Mouse (Mus musculus) heart, embryonic 12.5 days (tissue): ENCODE measurements around the gene Abcg4. TPM values are rescaled to one million over a fixed set of nuclear protein-coding genes. Genes with fewer than 3 reads are reported as not detected.

Experiments
- ATAC-seq: fragments of 200-750 bp; cut with Nextera tagmentation; 2 replicates; pipeline ENCODE4 v1.8.0; 2017; ENCODE audit warnings: moderate TSS enrichment, moderate library complexity; ENCODE audit not compliant: insufficient number of reproducible peaks, low FRiP score
- H3K27ac ChIP-seq: fragments of 300-500 bp; sonication (generic); 2 replicates; pipeline ENCODE4 v1.5.1; 2016; ENCODE audit warnings: mild to moderate bottlenecking, moderate library complexity; ENCODE audit not compliant: poor library complexity, severe bottlenecking
- H3K27me3 ChIP-seq: fragments of 300-500 bp; sonication (generic); replicated peaks from 2 replicates; pipeline ENCODE4 v1.6.1; 2016; ENCODE audit warnings: mild to moderate bottlenecking, moderate library complexity
- H3K36me3 ChIP-seq: fragments of 300-500 bp; sonication (generic); 2 replicates; pipeline ENCODE4 v1.6.1; 2016; ENCODE audit warnings: mild to moderate bottlenecking, moderate library complexity
- H3K4me1 ChIP-seq: fragments of 300-500 bp; sonication (generic); replicated peaks from 2 replicates; pipeline ENCODE4 v1.6.1; 2016; ENCODE audit warnings: mild to moderate bottlenecking
- H3K4me2 ChIP-seq: fragments of 300-500 bp; sonication (generic); 2 replicates; pipeline ENCODE4 v1.6.1; 2016; ENCODE audit warnings: mild to moderate bottlenecking, moderate library complexity
- H3K4me3 ChIP-seq: fragments of 300-500 bp; sonication (generic); 2 replicates; pipeline ENCODE4 v1.5.1; 2016; ENCODE audit warnings: mild to moderate bottlenecking
- H3K9ac ChIP-seq: fragments of 300-500 bp; sonication (generic); 2 replicates; pipeline ENCODE4 v1.6.1; 2016; ENCODE audit warnings: mild to moderate bottlenecking, moderate library complexity
- H3K9me3 ChIP-seq: fragments of 300-500 bp; sonication (generic); replicated peaks from 2 replicates; pipeline ENCODE4 v1.6.1; 2016; ENCODE audit warnings: mild to moderate bottlenecking, moderate library complexity
- WGBS: fragments of 180-500 bp; shearing (Covaris S2); methylation state at CpG from one replicate; pipeline ENCODE4 v1.1.7; 2016; 5-methylcytosine and 5-hydroxymethylcytosine counted together
- microRNA-seq: library from miRNA; unstranded; fragments of <30 nt; microRNA quantifications from one replicate; pipeline ENCODE4, GENCODE M21; 2017
- polyA plus RNA-seq: library from polyadenylated mRNA; unstranded; fragments of >200 nt; fragmentation: Nextera tagmentation; extraction: Ambion mirVana; gene quantifications from 2 replicates; pipeline ENCODE4 v1.2.1, GENCODE M21; 2016

Gene Abcg4
- polyA plus RNA-seq, 1 experiment from 2014 or later: 4.3 TPM

DNA sequence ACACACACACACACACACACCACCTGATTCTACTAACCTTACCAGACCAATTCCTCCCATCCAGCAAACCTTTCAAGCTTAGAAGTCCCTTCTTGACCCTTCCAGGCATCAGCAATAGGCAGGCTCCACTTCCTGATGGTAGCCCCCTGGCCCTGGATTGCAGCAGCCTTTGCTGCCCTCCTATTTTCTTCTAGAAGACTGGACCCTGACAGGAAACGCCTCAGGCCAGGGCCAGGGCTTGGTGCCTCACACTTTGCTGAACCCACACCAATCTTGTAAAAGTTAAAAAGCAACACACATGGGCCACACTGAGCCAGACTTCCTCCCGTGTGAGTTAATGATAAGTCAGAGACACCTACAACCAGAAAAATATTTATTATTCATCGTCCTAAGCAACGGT lies 51.3 kb downstream of the Abcg4 start:
- Histone ChIP-seq H3K9ac (no peak overlapping the region), H3K36me3 (no peaks in the 10 kb centered on the region), H3K27ac (no peak overlapping the region), H3K4me3 (no peak overlapping the region), H3K4me1 (peaks cover 4% of the 10 kb centered on the region), H3K27me3 (0 out of 2 replicates have a peak, but pooled peaks cover 6% of the 10 kb centered on the region), H3K4me2 (no peak overlapping the region), H3K9me3 (no peaks in the 10 kb centered on the region; the same call in 1 of the 2 replicates)
- 62% methylated on average over 4 of the region's 4 CpGs for WGBS
- ATAC-seq: no peak

DNA sequence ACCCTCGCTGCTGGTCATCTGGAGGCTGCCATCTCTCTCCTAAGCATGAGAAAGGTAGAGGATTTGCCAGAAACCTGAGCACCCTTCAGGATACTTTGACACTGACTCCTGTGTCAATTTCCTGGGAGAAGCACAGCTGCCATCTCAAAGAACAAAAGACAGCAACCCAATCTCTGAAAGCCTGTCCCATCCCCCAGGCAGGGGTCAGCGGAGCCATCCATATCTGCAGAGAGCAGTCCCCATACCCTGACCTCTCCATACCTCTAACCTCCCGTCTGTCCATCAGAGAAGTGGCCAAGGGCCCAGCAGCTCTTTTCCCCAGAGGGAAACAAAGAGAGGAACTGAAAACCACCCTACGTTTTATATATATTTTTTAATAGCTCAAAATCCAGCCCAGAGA lies 51.8 kb downstream of the Abcg4 start:
- no peak overlapping the region for H3K9ac ChIP-seq
- 53% methylated on average over 4 of the region's 4 CpGs for WGBS

DNA sequence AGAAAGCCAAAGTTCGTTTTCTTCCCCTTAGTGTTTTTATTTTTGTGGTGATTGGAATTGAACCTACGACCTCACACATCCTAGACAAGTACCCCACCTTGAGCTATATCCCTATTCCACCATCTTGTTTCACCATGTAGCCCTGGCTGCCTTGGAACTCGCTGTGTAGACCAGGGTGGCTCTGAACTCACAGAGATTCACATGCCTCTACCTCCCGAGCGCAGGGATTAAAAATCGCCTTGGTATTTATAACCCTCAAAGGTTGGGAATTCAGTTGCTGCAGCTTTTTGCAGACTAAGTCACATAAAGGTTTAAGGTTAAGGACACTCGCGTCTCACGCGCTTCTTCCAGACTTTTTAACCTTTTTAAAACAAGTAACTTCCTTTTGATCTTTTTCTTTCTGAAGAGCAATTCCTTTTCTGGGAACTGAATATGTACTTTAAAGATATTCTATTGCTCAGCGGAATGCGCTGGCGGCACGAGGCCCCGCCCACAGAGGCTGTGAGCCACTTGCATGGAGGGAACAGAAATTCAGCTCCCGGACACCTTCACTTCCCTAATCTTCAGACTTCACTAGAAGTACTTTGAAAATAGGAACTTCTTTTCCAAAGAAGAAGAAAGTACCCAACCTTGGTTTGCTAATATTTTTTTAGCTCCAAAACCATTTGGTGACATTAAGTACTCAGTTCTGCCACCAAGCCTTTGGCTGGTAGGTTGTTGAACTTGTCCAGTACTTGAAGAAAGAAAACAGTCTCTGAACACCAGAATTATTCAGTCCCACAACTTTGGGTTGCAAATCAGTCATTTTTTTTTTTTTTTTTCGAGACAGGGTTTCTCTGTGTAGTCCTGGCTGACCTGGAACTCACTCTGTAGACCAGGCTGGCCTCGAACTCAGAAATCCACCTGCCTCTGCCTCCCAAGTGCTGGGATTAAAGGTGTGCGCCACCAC lies 53.7 kb downstream of the Abcg4 start:
- H3K9ac ChIP-seq: peak overlapping the region; percentile 55; the same call in 1 of the 2 replicates
- H3K27me3 ChIP-seq: no peaks in the 10 kb centered on the region
- H3K9me3 ChIP-seq: no peaks in the 10 kb centered on the region
- 19% methylated on average over 19 of the region's 19 CpGs for WGBS
- peak; percentile 31; the same call in 1 of the 2 replicates for ATAC-seq
- H3K36me3 ChIP-seq: no peaks in the 10 kb centered on the region
- peaks cover 17% of the 10 kb centered on the region for H3K4me1 ChIP-seq
- H3K27ac ChIP-seq: peak overlapping the region; percentile 65
- peak overlapping the region; percentile 82 for H3K4me2 ChIP-seq
- H3K4me3 ChIP-seq: peak overlapping the region; percentile 96

More for the DNA sequence above, 51.8 kb downstream of the Abcg4 start:
- 0 out of 2 replicates have a peak, but pooled peaks cover 5% of the 10 kb centered on the region for H3K27me3 ChIP-seq
- no peak for ATAC-seq
- no peaks in the 10 kb centered on the region; the same call in 1 of the 2 replicates for H3K9me3 ChIP-seq
- H3K36me3 ChIP-seq: no peaks in the 10 kb centered on the region
- no peak overlapping the region for H3K27ac ChIP-seq
- no peak overlapping the region for H3K4me3 ChIP-seq
- H3K4me2 ChIP-seq: no peak overlapping the region
- H3K4me1 ChIP-seq: peaks cover 10% of the 10 kb centered on the region

DNA sequence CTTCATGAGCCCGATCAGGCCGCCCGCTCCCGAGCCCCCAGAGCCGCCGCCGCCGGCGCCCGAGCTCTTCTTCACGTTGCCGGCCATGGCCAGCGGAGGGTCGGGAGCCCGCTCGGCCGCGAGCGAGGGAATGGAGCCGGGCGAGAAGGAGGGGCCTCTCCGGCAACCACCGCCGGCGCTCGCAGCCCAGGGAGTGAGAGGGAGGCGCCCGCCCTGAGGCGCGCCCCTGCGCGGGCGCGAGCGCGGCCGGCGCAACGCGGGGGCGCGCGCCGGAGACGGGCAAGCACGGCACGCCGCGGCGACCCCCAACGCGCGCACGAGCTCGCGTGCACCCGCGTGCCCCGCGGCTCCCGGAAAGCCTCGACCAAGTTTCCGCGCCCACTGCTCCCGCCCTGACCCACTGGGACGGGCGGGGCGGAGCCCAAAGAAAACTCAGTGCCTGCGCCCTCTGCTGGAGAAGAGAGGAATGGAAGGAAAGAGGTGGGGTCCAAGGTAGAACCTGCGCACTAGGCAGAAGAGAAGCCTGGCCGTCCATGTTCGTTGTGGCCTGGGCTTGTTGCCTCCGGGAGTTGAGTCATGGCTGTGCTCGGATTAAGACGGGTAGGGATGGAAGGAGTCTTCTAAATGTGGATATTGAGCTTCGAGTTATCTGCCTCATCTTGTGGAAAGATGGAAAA lies 54.5 kb downstream of the Abcg4 start, which contains the start of gene Cbl:
Cbl (minus strand) TSS at position 248 of the 677 bp plus-strand sequence.
- peak within 1 kb of the TSS; percentile 92 for H3K27ac ChIP-seq
- no peaks in the 10 kb centered on the region for H3K9me3 ChIP-seq
- peak within 1 kb of the TSS; percentile 96 for H3K4me3 ChIP-seq
- peak within 1 kb of the TSS; percentile 82 for H3K4me2 ChIP-seq
- no peaks in the 10 kb centered on the region for H3K36me3 ChIP-seq
- peak within 1 kb of the TSS; percentile 94 for H3K9ac ChIP-seq
- H3K27me3 ChIP-seq: no peaks in the 10 kb centered on the region
- WGBS: under 1% methylated on average over 73 of the region's 76 CpGs
- peaks cover 17% of the 10 kb centered on the region for H3K4me1 ChIP-seq
- peak; percentile 94 for ATAC-seq

DNA sequence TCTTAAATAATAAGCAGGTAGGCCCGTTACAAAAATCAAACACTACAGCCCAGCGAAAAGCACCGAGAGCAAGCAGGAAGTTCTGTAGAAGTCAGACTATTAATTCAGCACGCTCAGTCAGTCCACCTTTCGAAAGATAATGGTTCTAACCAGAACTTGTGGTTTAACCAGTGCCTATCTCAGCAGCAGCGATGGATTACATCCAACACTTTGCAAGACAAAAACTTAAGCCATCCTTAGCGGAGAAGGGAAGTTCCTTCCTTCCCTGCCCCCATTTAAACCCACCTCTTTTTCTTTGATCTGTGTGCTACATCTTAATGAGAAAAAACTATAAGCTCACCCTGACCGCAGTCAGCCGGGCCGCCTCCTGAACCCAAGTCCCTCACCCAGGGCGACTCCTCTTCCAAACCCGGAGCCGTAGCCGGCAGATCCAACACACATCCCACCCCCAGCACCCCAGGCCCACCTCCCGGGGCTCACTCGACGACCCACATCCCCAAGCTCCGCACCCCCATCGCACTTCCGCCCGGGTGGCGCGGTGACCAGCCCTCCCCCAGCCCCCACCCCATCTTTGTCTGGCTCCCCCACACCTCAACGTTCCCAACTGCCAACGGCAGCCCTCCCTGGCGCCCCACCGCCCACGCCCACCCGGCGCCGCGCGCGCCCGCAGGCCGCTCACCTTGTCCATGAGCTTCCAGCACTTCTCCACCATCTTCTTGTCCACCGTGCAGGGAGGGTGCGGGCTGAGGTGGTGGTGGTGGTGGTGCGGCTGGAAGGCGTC lies 55.2 kb downstream of the Abcg4 start:
- H3K36me3 ChIP-seq: no peaks in the 10 kb centered on the region
- no peaks in the 10 kb centered on the region for H3K27me3 ChIP-seq
- ATAC-seq: peak; percentile 73
- peak overlapping the region; percentile 92 for H3K27ac ChIP-seq
- peak overlapping the region; percentile 94 for H3K9ac ChIP-seq
- under 1% methylated on average over 40 of the region's 40 CpGs for WGBS
- peaks cover 17% of the 10 kb centered on the region for H3K4me1 ChIP-seq
- H3K9me3 ChIP-seq: no peaks in the 10 kb centered on the region
- peak overlapping the region; percentile 82 for H3K4me2 ChIP-seq
- peak overlapping the region; percentile 96 for H3K4me3 ChIP-seq

DNA sequence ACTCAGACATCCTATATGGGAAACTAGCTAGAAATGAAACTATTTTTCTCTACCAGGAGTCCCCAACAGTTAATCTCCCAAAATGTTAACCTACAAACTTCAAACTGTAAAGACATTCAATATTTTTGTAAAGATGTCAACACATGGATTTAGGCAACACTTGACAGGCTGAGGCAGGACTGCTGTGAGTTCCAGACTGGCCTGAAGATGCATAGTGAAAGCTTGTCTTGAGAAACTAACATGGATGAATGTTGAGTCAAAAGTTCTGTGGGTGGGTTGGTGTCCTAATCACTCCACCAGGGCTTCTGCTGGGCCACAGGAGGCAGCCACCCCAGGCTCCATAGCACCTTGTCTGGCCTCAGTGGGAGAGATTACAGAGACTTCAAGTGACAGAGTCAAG lies 56.8 kb downstream of the Abcg4 start:
- H3K36me3 ChIP-seq: no peaks in the 10 kb centered on the region
- ATAC-seq: no peak
- H3K4me3 ChIP-seq: peak overlapping the region; percentile 10; the same call in 1 of the 2 replicates
- H3K27me3 ChIP-seq: no peaks in the 10 kb centered on the region
- peaks cover 18% of the 10 kb centered on the region for H3K4me1 ChIP-seq
- peak overlapping the region; percentile 11; the same call in 1 of the 2 replicates for H3K9ac ChIP-seq
- no peak overlapping the region for H3K27ac ChIP-seq
- H3K4me2 ChIP-seq: peak overlapping the region; percentile 82
- H3K9me3 ChIP-seq: no peaks in the 10 kb centered on the region

DNA sequence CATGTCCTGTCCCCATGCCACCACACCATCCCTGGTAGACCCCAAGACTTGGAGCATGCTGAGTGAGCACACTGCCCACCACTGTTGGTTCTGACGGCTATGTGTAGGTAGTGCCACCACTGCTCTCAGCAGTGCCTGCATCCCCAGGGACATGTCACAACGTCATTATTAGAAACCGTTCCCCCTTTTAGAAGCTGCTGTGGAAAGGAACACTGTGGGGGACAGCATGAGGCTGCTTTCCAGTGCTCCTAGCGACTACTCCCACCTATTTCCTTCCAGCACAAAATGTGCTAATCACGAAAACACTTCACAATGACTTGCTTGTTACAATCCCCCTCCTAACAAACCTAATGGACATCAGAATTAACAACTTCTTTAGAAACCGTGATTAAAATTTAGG lies 62.4 kb downstream of the Abcg4 start:
- Histone ChIP-seq H3K27ac (no peak overlapping the region), H3K4me1 (peaks cover 24% of the 10 kb centered on the region), H3K36me3 (no peaks in the 10 kb centered on the region), H3K4me3 (no peak overlapping the region), H3K9ac (no peak overlapping the region), H3K9me3 (no peaks in the 10 kb centered on the region), H3K27me3 (no peaks in the 10 kb centered on the region), H3K4me2 (no peak overlapping the region)
- no peak for ATAC-seq
- 44% methylated on average over 6 of the region's 6 CpGs for whole genome bisulfite sequencing

Small RNA genes within 50 kb of the gene (microRNA-seq; reads per million reads assigned to microRNA genes)
- gene Gm44335: not detected

Other genes starting within 250 kb of the Abcg4 start
- 1.1 and 1.5 TPM in 2 replicates for gene Thy1, start 245.2 kb downstream of the Abcg4 start, polyA plus RNA-seq
- gene Usp2, start 221.6 kb downstream of the Abcg4 start, polyA plus RNA-seq: 51.7 and 62.5 TPM in 2 replicates
- gene Mfrp, start 186.9 kb downstream of the Abcg4 start, polyA plus RNA-seq: not detected in 2 replicates
- gene C1qtnf5, start 181.4 kb downstream of the Abcg4 start, polyA plus RNA-seq: 0.67 and 1.1 TPM in 2 replicates
- 0.20 TPM in 1 of 2 replicates, not detected in the other for gene Gm49380, start 175.1 kb downstream of the Abcg4 start, polyA plus RNA-seq
- 48.4 and 51.3 TPM in 2 replicates for gene Rnf26, start 175.1 kb downstream of the Abcg4 start, polyA plus RNA-seq
- gene Mcam, start 154.1 kb downstream of the Abcg4 start, polyA plus RNA-seq: 129 and 130 TPM in 2 replicates
- gene Cbl, start 54.6 kb downstream of the Abcg4 start, polyA plus RNA-seq: 18.3 and 20.0 TPM in 2 replicates
- gene Ccdc153, start 47.9 kb downstream of the Abcg4 start, polyA plus RNA-seq: not detected in 2 replicates
- not detected in 2 replicates for gene Pdzd3, start 37.1 kb downstream of the Abcg4 start, polyA plus RNA-seq
- 6.9 and 7.7 TPM in 2 replicates for gene Nlrx1, start 20.0 kb downstream of the Abcg4 start, polyA plus RNA-seq
- gene Hinfp, start 17.1 kb upstream of the Abcg4 start, polyA plus RNA-seq: 16.5 and 18.3 TPM in 2 replicates
- gene C2cd2l, start 31.7 kb upstream of the Abcg4 start, polyA plus RNA-seq: 8.6 and 10.3 TPM in 2 replicates
- 29.7 and 31.4 TPM in 2 replicates for gene Dpagt1, start 37.4 kb upstream of the Abcg4 start, polyA plus RNA-seq
- gene H2afx, start 46.1 kb upstream of the Abcg4 start, polyA plus RNA-seq: 221 and 231 TPM in 2 replicates
- 158 and 176 TPM in 2 replicates for gene Hmbs, start 55.6 kb upstream of the Abcg4 start, polyA plus RNA-seq
- gene Vps11, start 73.1 kb upstream of the Abcg4 start, polyA plus RNA-seq: 19.7 and 21.8 TPM in 2 replicates
- 21.5 and 23.6 TPM in 2 replicates for gene Hyou1, start 90.9 kb upstream of the Abcg4 start, polyA plus RNA-seq
- gene Slc37a4, start 108.2 kb upstream of the Abcg4 start, polyA plus RNA-seq: 28.1 and 33.0 TPM in 2 replicates
- gene Rps25, start 118.5 kb upstream of the Abcg4 start, polyA plus RNA-seq: 1,234 and 1,239 TPM in 2 replicates
- gene Trappc4, start 119.0 kb upstream of the Abcg4 start, polyA plus RNA-seq: 82.6 and 85.2 TPM in 2 replicates
- 19.1 and 21.6 TPM in 2 replicates for gene Ccdc84, start 130.0 kb upstream of the Abcg4 start, polyA plus RNA-seq
- gene Foxr1, start 152.5 kb upstream of the Abcg4 start, polyA plus RNA-seq: not detected in 2 replicates
- 0.42 TPM in 1 of 2 replicates, not detected in the other for gene Upk2, start 166.4 kb upstream of the Abcg4 start, polyA plus RNA-seq
- gene Bcl9l, start 194.2 kb upstream of the Abcg4 start, polyA plus RNA-seq: 11.3 and 12.3 TPM in 2 replicates